Comparison of ENCODE assay signal across 22 mouse cellular contexts in genomic region chr1:173535791-173536190, GRCm38 (mm10). TPM values are rescaled to one million over a fixed set of nuclear protein-coding genes. Genes with fewer than 3 reads are reported as not detected.
A peak's percentile ranks its signal among the peaks of the same experiment; 100 is the strongest.
DNase-seq lines count a peak whose midpoint lies in the region; ATAC-seq lines count a peak whose summit lies in the region.
"Had no signal": no experiment of that assay in that cellular context is flagged by ENCODE, and none has a peak within 500 bp of the region (broad histone marks: within the 10 kb centered on the region; RNA-seq: fewer than 3 reads in every experiment).

Gene Ifi214, minus strand, starts transcription at chr1:173535957.

- peak; percentile 66 for ATAC-seq in CD4-positive, CD25-positive, alpha-beta regulatory T cell, adult 4 months
- ATAC-seq in activated CD4-positive, CD25-positive, alpha-beta regulatory T cell, adult 4 months: peak; percentile 64

- DNase-seq in induced T-regulatory cell, adult 2 months (ENCODE audit: low read depth): peak; percentile 74
- DNase-seq in lung, postnatal 36 days: peak; percentile 7
- DNase-seq in naive thymus-derived CD4-positive, alpha-beta T cell, adult 2 months (ENCODE audit: low read depth): peak; percentile 71
- DNase-seq in spleen, postnatal 36 days (ENCODE audit: low spot score in 2 of 2): peak; percentile 67 to 71

RNA-seq across cellular contexts. Expression of gene Ifi214, which starts in this region (rescaled TPM):
- polyA plus RNA-seq in CD4-positive, CD25-positive, alpha-beta regulatory T cell, adult 4 months (2017; shearing (Covaris generic)): 10 to 100 TPM; 35.1 to 36.6 TPM
- 10 to 100 TPM; 26.9 to 33.2 TPM for polyA plus RNA-seq in activated CD4-positive, CD25-positive, alpha-beta regulatory T cell, adult 4 months (2017; shearing (Covaris generic))
- polyA plus RNA-seq: C2C12; cerebellum, adult 2 months; cortical plate, adult 2 months; embryonic facial prominence, embryonic 10.5 days; embryonic facial prominence, embryonic 13.5 days; erythroblast, embryonic 14.5 days; forebrain, embryonic 12.5 days; forebrain, embryonic 15.5 days; gonadal fat pad, adult 2 months; heart, embryonic 10.5 days; heart, embryonic 13.5 days; heart, embryonic 16.5 days; hindbrain, embryonic 11.5 days; hindbrain, embryonic 14.5 days; hindbrain, postnatal 0 days; intestine, embryonic 15.5 days had no signal

Comparison
In these comparisons a context has a peak if more than half of its experiments do, and no peak if none do; other contexts are left out.
1. Peak in every context shown above with its lines: DNase-seq and ATAC-seq.
2. DNase-seq: peak in every context shown above with its lines; median percentile 74 in induced T-regulatory cell, adult 2 months; 71 in naive thymus-derived CD4-positive, alpha-beta T cell, adult 2 months; 69 in spleen, postnatal 36 days; 7 in lung, postnatal 36 days.